Mouse (Mus musculus) layer of hippocampus, postnatal 25 days (tissue): Measurements from ENCODE around the gene Myh2. TPM values are rescaled to one million over a fixed set of nuclear protein-coding genes. Genes with fewer than 3 reads are reported as not detected.

Source experiments
- DNase-seq, 2 experiments: peaks; one replicate each; pipeline ENCODE4 v3.0.0; 2022; ENCODE audit warnings: mixed read lengths in 2 of 2, low spot score in 1 of 2; ENCODE audit errors: extremely low spot score in 1 of 2
- total RNA-seq, 2 experiments: library from RNA; stranded (reverse); gene quantifications; 2 replicates each; pipeline ENCODE4 v1.2.3; 2021

Gene Myh2
- total RNA-seq: under 1 TPM; 0.16 to 0.17 TPM

DNA sequence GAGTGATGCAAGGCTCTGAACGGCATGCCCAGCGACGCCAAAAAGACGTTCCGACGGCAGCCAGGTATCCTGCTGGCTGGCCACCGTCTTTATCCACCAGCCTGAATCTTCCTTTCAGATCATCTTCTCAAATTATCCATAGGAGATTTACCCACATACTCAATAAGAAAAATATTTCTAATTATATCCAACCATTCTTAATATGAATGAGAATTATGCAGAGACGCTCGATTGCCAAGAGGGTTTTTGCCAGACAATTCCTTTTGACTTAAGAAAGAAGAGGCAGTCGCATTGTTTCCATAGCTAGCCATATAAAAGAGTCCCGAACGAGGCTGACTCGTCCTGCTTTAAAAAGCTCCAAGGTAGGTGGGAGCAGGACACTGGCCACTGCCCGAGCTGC, at the start of gene Myh2:
Myh2 (plus strand) TSS at position 301 of the 400 bp plus-strand sequence.
- no peak for DNase-seq

- DNase-seq: no peak
Observed at GRCm38 (mm10) chr11:67124943-67125342, 45.9 kb upstream of the Myh2 start.

- no peak for DNase-seq
Observed at GRCm38 (mm10) chr11:67125361-67125760, 45.5 kb upstream of the Myh2 start.

- no peak for DNase-seq
Observed at GRCm38 (mm10) chr11:67133526-67133925, 37.3 kb upstream of the Myh2 start.

DNA sequence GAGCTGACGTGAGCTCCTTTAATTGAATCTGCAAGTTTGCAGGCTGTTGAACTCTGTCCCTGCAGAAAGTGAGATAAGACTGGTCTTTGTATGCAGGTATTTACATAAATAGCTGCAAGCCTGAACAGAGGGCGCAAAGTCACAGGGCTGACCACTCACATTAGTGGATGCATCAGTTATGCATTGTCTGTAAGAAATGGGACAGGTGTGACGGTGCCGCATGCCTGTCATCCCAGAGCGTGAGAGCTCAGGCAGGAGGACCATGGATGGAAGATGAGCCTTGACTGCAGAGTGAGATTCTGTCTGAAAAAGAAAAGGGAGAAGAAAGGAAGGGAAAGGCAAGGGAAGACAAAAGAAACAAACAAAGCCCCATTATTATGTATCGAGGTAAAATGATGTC, 36.2 kb upstream of the Myh2 start:
- DNase-seq: no peak

DNA sequence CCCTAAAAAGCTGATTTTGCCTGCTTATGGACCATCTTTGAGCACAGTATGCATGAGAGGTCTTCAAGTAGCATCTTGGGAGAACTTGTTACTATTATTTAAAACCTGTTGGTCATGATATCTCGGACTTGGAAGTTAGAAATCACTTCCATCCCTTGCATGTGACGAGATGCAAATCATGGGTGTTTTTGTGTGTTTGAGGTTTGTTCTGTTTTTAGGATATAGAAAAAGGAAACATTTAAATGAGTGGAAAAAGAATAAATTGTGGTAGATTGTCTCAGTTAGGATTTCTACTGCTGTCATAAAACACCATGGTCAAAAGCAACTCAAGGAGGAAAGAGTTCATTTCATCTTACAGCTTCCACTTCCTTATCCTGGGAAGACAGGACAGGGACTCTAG, 35.3 kb upstream of the Myh2 start:
- DNase-seq: no peak

DNA sequence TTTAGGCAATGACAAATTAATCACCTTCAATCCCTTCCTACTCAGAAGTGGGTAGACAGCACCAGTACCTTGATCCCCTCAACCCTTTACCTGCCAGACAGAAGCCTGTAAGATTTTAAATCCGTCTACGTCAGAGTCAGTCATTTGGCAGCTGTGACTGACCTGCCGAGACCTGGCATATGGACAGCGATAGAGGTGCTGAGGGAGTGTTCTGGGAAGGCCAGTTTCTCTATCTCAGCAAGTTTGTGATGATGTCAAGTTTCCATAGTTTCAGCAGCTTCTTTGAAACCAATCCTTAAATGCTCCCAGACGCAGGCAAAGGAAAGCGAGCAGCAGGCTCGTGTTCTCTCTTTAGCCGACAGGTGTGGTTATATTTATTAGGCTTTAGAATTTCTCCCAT, 31.3 kb upstream of the Myh2 start:
- no peak for DNase-seq

- no peak for DNase-seq
Observed at GRCm38 (mm10) chr11:67140175-67140574, 30.7 kb upstream of the Myh2 start.

GRCm38 (mm10) chr11:67141031-67141430, 29.8 kb upstream of the Myh2 start:
- DNase-seq: no peak

DNA sequence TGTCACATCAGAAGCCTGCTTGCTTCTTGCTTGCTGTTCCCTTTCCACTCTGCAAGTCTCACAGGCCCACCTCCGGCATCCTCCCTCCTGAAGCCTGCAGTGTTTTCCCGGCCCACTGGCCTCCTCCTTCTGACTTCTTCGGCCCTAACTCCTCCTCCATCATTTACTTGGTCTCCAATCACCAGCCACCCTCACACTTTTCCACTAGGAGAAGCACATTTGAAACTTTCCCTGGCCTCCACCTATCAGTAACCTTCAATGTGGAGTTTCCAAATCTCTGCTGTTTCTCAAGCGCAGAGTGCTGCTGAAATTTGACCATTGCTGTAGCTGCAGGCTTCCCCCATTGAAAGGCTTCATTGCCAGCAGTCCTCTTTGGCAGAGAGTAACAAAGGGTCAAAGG, 28.8 kb upstream of the Myh2 start:
- no peak for DNase-seq

DNA sequence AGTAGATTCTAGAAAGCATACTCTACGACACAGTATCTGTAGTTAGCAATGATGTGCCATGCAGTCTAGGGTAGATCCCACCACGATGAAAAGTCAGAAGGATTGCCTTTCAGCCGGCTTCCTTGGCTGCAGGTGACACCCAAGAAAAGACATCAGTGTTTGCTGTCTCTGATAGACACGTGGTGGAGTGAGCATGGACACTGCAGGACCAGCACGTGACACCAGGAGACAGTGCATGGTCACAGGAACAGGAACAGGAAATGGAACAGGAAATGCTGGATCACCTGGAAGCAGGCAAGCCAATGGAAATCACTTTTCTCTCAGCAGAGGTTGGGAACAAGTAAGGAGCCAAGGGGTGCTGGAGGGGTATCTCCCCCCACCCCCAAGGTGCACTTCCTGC, 27.8 kb upstream of the Myh2 start:
- no peak for DNase-seq

GRCm38 (mm10) chr11:67143863-67144498, 26.8 kb upstream of the Myh2 start:
- DNase-seq: no peak

GRCm38 (mm10) chr11:67144559-67145265, 26.1 kb upstream of the Myh2 start:
- no peak for DNase-seq

- DNase-seq: no peak
Observed at GRCm38 (mm10) chr11:67145482-67146408, 25.1 kb upstream of the Myh2 start.

GRCm38 (mm10) chr11:67146409-67147282, 24.2 kb upstream of the Myh2 start:
- no peak for DNase-seq

GRCm38 (mm10) chr11:67147283-67147921, 23.4 kb upstream of the Myh2 start:
- no peak for DNase-seq

DNA sequence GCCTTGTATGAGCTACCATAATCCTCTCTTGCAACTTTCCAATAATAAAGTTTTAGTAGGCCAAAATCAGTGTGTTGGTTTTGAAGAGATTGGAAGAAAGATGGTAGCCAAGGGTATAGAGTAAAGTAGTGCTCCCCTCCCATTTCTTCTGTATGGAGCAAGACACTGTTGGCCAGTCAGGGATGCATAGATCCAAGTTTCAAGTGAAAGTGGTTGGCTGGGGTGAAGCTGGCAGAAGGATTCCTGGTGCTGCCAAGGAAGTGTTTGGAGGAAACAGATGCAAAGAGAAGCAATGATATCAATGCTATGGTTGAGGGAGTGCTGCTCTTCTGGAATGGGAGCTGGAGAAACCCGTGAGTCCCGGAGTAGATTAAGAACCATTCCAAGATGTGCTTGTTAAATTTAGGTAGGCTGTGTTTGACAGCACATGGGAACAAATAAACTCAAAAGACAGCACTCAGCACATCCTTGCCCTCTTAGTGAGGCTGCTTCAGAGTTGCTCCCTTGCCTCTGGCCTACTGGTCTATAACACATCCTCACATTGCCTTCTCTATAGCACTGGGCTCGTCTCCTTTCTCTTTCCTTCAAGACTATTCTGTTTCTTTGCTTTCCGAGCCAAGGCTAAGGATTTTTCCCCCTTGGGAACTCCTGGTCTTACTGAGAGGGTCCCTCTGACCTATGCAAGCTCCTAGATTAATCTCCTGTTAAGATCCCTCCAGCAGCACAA, 22.4 kb upstream of the Myh2 start:
- DNase-seq: no peak

GRCm38 (mm10) chr11:67150237-67150636, 20.6 kb upstream of the Myh2 start:
- no peak for DNase-seq

- no peak for DNase-seq
Observed at GRCm38 (mm10) chr11:67151159-67151558, 19.7 kb upstream of the Myh2 start.
